Mouse (Mus musculus) left cerebral cortex, adult 18-20 months (tissue): ENCODE results near the gene Rap1b. TPM values are rescaled to one million over a fixed set of nuclear protein-coding genes. Genes with fewer than 3 reads are reported as not detected.

ENCODE experiments used
- DNase-seq, 2 experiments: peaks; one replicate each; pipeline ENCODE4 v3.0.0; 2021 to 2022; ENCODE audit warnings: low spot score in 2 of 2, mixed read lengths in 1 of 2
- total RNA-seq, 2 experiments: library from RNA; stranded (reverse); gene quantifications; 2 replicates each; pipeline ENCODE4 v1.2.3; 2021

Gene Rap1b
- total RNA-seq, 2 experiments from 2014 or later: 56.7 to 65.4 TPM

DNA sequence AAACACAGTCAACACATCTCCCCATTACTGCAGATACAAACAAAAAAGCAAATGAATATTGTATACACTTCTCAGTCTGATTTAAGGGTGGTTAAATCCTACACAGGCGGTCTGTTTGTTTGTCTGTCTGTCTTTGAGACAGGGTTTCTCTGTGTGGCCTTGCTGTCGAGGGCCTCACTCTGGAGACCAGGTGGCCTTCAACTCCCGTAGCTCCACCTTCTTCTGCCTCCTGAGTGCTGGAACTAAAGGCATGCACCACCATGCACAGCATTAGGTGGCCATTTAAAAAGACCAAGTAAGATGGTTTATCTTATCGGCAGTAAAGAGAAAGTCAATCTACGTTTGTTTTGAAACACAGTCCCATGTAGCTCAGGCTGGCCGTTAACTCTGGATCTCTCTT, 22.5 kb downstream of the Rap1b start:
- DNase-seq: no peak

DNA sequence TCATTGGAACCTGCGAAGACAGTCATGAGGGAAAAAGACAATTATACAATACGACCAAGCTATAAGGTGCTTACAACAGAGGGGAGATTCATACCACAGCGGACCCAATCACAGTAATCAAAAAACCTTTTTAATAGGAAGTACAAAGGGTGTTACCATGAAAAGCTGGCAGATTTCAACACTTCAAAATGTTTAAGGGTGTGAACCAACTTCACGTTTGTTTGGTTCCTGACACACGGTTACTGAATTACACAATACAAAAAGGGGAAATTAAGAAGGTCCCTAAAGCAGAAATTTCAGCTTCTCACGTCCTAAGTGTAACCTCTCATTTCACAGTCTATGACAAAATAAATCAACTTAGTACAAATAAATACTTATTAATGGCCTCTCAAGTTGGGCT, 27.2 kb downstream of the Rap1b start:
- DNase-seq: no peak

DNA sequence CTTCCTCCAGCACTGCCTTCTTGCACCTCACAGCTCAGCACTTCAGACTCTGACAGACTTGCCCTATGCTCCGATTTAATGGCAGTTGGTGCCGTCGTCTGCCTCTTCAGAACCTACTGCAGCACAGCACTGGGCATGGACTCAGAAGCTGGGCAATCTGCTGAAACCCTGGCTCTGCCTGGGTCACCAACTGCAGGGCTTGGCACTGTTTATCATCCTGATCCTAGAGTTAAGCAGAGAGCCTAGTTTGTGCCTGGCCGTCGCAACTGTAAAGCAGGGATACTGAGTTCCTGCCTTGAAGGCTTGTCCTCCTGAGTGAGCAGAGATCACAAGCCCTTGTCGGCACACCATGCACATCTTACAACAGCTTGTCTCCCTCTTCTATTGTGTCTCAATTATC, 29.1 kb downstream of the Rap1b start:
- DNase-seq: no peak

DNA sequence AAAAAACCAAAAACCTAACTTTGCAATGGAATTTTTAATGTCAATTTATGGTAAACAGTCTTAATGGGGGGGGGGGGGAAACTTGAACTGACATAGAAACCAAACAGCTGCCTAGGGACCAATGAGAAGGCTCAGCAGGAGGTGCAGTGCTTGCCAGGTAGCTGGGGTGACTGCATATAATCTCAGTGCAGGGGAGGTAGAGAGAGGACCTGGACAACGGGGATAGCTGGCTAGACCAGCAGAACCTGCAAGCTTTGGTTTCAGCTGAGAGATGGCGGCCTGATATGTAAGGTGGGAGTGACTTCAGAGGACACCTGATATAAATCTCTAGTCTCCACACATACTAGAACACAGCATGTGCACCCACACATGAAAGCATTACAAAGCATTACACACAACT, 33.3 kb downstream of the Rap1b start:
- DNase-seq: no peak

DNA sequence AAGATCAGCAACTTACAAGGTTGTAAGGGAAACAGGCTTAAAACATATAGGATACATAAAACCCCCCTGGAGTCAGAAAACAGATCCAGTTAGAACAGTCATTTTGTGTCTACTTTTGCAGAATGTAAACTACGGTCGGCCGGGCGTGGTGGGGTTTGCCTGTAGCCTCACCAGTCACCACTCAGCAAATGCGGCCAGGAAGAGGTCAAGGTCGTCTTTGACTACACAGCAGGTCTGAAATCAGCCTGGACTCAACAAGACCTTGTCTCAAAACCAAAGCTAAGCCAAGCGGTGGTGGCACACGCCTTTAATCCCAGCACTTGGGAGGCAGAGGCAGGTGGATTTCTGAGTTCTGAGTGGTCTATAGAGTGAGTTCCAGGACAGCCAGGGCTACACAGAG, 34.3 kb downstream of the Rap1b start:
- no peak for DNase-seq

DNA sequence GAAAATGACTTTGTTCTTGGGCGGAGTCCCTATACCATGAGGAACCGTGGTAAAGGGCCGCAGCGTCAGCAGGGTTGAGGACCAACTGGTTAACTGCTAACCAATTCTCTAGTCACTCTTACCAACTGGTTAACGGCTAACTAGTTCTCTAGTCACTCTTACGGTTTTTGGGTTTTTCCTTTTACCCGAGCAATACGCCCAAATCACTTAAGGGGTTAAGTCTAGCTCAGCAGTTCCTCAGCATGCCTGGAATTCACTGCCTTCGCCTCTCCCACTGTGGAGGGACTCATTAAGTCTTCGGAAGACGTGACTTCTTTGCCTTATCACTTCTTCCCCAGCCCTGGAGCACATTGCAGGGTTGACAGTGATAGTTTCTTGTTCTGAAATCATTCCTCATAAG, 35.3 kb downstream of the Rap1b start:
- no peak for DNase-seq

DNA sequence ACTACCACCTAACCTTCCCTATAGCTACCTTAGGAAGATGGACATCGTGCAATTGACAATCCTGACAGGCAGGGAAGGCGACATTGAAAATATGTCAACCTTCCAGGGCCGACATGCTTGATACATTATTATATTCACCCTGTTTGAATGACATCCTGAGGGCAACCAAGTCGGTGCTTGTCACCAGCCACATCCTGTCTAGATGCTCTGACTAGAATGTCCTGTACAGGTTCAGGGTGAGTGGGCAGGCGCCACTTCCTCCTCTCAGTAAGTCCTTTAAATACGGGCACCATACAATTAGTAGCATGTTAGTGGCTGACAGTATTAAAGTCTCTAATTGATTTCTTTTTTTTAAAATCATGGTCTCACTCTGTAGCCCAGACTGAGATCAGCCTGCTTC, 37.8 kb downstream of the Rap1b start:
- DNase-seq: no peak

DNA sequence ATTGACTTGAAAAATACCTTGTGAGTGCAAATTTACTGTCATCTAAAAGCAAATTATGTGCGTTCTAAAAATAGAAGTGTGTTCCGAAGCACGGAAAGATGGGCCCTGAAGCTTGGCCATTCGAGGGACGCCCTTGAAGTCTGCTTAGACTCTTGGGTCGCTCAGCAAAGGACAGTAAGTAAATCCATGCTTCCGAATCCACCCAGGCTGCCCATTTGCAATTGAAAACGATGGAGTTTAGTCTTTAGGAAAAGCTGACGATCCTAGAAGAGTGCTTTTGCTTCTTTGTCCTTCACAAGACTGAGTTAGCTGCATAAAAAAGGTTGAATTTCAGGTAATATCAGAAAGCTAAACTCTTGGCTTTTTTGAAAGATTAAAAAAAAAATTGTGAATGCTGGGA, 39.9 kb downstream of the Rap1b start:
- no peak for DNase-seq

DNA sequence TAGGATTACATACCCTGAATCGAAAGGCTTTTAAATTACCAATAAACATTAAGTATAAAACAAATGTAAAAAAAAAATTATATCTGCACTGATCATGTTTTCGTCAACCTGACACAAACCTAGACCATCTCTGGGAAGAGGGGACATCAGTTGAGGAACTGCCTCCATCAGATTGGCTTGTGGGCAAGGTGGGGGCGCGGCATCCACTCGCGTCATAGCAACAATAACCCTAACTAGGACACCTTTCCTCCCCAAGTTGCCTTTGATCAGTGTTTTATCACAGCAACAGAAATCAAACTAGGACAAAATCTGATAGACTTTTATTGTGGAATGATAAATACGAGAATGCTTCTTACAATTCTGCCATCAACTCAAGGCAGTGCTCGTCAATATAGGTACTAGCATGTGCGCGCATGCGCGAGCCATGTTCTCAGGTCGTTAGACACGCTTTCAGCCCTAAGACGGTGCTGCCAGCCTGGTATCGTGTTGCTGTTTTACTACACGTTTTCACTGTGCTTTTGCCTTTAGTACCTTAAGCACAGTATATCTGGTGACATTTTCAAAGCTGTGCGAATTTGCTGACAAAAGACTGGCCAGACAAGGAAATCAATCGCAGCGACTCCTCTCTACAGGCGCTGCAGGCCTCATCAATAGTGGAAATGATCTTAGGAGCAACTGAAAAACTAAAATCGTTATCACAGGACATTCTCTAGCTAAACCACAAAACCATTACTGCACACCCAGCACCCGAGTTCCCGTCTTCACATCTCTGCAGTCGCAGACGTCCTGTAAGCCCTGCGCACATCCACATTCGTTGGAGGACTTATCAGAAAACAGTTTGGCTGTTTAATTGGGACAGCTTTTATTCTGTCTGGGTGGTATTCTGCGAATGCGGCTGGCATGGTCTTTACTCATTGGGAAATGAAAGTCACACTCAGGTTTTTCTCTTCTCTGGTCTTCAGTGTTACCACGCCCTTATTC, 41.7 kb downstream of the Rap1b start:
- DNase-seq: no peak

DNA sequence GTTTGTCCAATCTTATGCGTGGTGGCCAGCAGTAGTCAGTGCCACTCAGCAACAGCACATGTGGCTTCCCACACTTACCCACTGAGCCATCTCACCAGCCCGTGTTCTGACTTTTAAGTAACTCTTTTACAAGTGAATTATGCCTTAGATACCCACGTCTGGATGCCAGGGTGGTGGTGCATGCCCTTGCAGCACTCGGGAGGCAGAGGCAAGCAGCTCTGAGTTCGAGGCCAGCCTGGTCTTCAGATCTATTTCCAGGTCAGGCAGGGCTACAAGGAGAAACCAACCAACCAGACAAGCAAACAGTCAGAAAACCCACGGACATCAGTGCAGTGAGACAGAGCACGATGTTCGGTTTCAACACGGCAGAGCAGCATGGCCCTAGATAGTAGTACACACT, 43.9 kb downstream of the Rap1b start:
- DNase-seq: no peak

DNA sequence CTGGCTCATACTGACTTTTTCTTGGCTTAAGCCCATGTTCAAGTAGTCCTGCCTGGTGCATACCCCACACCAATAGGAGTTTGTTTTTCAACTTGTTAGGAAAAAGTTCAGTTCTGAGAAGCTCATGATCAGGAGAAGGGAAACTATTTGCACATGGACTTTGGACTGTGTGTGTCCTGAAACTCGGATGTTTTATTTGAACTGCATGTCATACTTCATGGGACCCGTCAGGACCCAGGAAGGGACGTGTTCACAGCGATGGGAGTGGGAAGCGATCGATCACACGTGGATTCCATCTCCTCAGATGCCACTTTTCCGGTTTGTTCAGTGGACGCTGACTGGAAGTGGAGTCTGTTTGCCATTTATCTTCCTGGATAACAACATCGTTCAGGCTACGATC, 46.0 kb downstream of the Rap1b start:
- DNase-seq: no peak

DNA sequence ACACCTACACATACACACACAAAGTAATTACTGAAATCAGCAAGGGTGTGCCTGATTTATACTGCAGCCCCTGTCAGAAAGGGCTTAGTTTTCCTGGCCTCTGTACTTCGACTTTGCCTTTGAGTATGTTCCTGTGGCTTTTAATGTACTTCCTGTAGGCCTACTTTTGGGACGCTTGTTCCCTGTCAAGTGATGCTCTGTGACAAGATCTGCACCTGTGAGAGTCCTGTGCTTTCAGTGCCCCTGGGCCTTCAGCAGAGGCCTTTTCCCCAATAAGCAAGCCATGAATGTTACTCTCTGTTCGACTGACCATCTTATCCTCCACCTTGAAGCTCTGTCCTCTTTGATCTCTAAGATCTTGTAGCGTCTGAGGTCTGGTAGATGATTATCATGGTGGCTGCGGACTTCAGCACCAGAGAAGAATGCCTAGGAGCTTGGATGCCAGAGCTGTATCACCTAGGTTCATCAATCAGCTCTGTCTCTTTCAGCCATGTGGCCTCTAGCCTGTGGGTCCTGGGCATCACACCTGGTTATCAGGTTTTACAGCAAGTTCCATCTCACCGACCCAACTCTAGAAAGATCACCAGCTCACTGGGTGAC, 47.3 kb downstream of the Rap1b start:
- no peak for DNase-seq

DNA sequence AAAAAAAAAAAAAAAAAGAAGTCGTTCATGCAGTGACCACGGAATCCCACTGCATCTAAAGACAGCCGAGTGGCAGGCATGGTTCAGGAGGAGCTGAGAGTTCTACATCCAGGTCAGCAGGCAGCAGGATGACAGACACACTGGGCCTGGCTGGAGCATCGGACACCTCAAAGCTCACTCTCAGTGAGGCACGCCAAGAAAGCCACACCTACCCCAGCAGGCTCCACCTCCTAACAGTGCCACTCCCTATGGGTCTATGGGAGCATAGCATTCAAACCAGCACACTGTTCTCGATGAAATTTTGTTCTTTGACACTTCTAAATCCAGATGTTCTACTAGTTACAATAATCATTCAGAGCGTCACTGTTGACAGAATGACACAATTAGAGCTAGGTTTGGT, 48.2 kb downstream of the Rap1b start:
- DNase-seq: no peak

DNA sequence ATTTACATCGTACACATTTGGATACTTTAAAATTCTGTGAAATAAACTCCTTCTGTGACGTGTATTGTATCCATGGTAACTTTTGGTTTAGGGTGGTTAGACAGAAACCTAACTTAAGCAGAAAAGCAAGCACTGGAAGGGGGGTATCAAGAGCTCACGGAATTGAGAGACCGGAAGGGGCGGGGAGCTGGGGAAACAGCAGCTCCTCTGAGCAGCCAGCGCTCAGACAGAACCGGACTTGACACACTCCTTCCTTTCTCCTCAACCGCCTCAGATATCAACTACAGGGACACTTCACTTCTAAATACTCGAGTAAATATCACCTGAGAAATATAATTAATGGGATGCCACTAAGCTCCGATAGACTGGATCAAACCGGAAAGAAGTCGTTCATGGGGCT, 48.7 kb downstream of the Rap1b start:
- no peak for DNase-seq

DNA sequence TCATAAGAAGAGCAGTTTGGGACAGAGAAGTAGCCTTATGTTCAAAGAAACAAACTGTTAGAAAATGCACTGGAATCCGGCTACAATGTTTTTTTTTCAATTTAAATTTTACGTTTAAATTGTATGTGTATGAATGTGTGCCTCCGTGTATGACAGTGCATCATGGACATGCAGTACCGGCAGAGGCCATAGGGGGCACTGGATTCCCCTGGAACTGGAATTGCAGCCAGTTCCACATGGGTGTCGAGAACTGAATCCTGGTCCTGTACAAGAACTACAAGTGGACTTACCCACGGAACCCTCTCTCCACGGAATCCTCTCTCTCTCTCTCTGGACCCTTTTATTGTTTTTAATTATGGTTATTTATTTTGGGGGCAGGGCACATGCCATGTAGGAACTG, 49.7 kb downstream of the Rap1b start:
- no peak for DNase-seq

DNA sequence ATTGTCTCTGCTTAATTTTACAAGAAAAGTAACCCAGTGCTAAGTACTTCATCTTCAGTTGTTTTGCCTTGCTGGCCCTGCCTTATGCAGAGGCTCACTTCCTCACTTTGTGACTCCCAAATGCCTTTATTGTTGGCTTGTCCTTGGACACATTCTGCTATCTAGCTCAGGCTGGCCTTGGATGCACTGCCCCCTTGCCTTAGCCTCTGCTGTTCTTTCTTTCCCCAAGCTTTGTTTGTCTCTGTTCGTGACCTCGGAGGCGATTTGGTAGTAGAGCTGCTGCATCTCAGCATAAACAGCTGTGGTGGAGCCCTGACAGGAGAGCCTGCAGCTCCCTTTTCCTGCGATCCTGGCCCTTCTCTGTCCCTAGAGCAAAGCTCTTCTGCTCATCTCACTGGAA, 50.6 kb downstream of the Rap1b start:
- DNase-seq: no peak

DNA sequence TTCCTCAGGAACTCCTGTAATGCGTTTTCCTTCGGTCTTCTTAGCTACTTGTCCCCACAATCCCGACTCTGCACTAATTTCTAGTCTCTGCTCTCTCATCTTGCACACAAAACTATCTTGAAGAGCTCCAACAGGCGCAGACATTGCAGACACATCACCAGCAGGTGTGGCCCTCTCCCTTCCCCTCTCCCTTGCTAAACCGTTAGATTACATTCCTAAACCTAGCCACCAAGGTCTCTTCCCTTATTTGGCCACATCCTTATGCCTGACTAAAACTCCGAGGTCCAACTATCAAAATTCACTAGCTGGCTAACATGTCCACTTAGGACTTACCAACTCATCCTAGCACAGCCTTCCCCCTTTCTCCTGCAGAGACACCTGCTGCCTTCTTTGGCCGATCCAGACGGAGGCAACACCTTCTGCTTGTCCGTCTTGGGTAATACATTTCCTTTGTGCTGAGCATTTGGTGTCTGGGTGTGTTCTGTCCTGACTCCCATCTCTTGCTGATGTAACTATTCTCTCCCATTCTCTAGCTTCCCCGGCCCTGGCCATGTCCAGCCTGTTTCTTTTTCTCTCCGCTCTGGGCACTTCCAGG, 52.3 kb downstream of the Rap1b start:
- no peak for DNase-seq

DNA sequence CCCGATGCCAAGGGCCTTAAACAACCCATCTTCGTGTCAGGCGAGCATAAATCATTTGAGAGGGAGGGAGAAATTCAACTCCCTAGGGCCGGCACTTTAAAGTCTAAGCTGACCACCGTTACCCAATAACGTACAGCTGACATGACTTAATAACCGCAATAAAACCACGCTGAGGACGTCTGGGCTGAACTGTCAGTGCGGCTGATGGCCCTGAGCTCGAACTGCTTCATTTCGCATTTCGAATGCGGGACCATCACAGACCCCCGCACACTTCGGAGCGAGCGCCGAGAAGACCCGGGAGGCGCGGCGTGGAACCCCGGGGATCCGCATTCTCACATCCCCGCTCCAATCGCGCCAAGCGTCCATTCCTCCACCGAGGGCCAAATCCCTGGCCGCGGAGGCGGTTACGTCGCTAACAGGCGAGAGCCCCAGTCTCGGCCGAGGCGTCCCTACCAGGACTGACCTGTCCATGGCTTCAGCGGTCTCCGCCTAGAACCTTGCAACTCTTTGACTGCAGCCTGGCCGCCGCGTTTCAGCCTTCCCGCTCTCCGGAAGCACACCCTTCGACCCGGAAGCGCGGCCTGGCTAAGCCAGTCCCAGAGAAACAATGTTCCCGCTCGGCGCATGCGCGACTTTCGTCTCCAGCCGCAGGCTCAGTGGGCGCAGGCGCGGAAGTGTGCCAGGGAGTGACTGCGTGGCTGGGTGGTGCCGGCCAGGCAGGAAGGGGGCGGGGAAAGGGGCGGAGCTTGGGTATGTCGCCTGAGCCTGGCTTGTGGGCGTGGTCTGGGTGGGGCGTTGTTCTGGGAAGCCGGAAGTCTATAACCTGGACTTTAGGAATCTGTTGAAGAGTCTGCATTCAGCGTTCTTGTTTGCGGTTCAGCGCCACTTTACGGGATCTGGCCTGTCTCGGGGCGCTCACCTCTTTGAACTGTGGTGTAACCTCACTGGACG, 53.4 kb downstream of the Rap1b start, which contains the start of gene Nup107:
TSS of gene Nup107 (minus strand) at position 565 of the 951 bp plus-strand sequence.
- DNase-seq: peak; percentile 100

DNA sequence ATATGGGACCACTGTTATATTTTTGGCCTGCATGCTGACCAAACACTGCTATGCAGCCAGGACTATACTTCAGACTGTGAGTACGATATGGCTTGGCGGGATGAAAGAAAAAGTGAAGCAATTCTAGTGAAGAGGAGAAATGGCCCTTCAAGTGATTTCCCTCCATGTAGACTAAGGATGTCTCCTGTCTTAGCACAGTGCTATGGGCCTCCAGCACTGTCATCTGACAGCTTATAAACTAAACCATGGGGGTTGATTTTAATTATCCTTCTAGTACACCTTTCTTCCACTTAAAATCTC, 54.7 kb downstream of the Rap1b start:
- DNase-seq: no peak

DNA sequence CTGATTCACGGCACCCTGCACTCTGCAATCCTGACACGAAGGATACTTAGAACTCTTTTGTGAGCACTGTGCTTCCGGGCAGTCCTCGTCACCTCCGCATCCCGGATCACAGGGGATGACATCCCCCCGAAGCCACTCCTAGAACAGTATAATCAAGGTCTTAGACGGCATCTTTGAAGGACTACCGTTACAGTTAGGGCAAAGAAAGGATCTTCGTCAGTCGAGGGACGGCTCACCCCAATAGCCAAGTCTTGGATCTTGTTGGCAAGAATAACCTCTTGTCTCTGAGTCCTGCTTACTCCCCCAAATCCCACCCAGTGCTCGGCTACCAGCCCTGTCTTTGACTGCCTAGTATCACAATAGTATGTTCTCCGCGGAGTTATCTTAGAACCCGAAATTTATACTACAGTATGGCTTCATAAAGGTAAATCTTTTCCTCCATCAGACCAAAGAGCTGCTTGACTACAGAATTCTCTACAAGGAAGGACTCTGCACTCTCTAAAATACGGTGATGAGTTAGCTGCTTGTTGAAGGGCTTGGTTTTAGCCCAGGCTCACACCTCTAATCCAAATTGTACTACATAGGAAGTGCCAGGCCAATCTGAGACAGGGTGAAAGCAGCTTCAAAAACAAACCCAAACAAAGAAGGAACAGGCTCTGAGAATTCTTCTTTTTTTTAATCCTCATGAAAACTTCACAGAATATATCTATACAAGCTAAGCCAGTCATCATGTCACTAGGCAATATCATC, 55.2 kb downstream of the Rap1b start:
- DNase-seq: no peak

DNA sequence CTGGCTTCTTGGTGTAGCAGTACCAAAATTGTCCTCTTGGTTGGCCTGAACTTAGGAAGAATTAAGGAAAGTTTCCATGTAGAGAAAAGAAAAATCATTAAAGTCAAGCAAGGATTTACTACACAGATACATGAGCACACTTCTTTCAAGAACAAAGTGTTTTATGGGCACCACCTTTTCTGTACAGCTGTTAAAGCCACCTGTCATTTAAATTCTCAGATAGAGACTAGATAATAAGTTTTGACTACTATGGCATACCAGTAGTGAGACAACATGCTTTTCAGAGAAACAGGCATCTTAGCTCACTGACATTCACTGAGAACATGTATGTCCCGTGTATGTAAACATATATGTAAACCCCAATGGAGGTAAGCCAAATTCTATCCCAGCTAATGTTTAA, 55.8 kb downstream of the Rap1b start:
- no peak for DNase-seq
